Mouse (Mus musculus) urinary bladder, adult 2 months (tissue): ENCODE data around the gene Olfr259. TPM values are rescaled to one million over a fixed set of nuclear protein-coding genes. Genes with fewer than 3 reads are reported as not detected.

Experiments used
- DNase-seq: peaks from one replicate; pipeline ENCODE4 v3.0.0; 2022; ENCODE audit warnings: low spot score
- polyA plus RNA-seq: library from polyadenylated mRNA; depleted of rRNA; stranded (reverse); fragments of >200 nt; gene quantifications from 2 replicates; pipeline ENCODE4 v1.2.3, GENCODE M21; 2012; rRNA removed

The Olfr259 gene
- polyA plus RNA-seq = not detected in 2 replicates

DNA sequence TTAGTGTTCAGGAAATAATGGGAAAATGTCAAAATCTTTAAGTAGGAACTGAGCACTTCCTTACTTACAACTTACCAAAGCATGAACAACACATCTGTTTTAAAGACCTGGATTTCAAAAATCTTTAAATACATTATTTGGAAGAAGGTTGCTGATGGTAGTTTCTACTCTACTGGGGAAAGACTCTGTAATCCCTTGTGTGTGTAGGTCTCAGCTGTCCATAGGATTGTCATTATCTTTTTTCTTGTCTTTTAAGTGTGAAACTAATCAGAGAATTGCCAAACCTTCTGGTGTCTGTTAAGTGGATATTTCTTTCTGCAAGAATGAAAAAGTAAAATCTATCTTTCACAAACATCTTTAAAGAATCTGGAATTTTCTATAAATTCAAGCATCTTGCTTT, at the start of gene Olfr259:
TSS of gene Olfr259 (minus strand) at position 101 of the 400 bp plus-strand sequence.
- DNase-seq = no peak

GRCm38 (mm10) chr2:87152524-87152923, 38.2 kb upstream of the Olfr259 start, which contains the start of gene Olfr1111:
Gene Olfr1111, minus strand, starts transcription at chr2:87152624.
- no peak for DNase-seq

DNA sequence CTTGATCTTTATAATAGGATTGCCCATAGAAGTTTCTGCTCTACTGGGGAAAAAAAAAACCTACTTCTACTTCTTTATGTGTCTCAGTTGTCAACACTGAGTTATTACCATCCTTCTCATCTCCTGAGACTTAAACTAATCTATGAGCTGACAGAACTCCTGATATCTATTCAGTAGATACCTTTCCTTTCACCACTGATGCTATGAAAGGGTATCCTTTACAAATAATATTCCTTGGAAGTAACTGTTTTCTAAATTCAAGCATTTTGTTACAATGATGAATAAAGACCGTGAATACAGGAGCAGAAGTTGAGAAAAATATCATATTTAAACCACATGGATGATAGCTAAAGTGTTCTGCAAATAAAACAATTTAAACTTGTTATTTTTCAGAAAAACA, 25.8 kb upstream of the Olfr259 start, which contains the start of gene Olfr1110:
TSS of gene Olfr1110 (minus strand) at position 101 of the 400 bp plus-strand sequence.
- no peak for DNase-seq

GRCm38 (mm10) chr2:87095908-87096307, 18.5 kb downstream of the Olfr259 start, which contains the start of gene Olfr1109:
Gene Olfr1109, minus strand, starts transcription at chr2:87096008.
- DNase-seq = no peak

- DNase-seq = no peak
Measured at GRCm38 (mm10) chr2:87075717-87076116, 38.6 kb downstream of the Olfr259 start, which contains the start of gene Olfr1107. Gene Olfr1107, minus strand, starts transcription at chr2:87075817.

Other genes starting within 250 kb of the Olfr259 start
- not detected in 2 replicates for gene Gm13723, start 239.8 kb downstream of the Olfr259 start, polyA plus RNA-seq
- gene Olfr1097, start 222.4 kb downstream of the Olfr259 start, polyA plus RNA-seq = not detected in 2 replicates
- gene Olfr1098, start 190.0 kb downstream of the Olfr259 start, polyA plus RNA-seq = not detected in 2 replicates
- gene Olfr1099, start 153.9 kb downstream of the Olfr259 start, polyA plus RNA-seq = not detected in 2 replicates
- gene Olfr1100, start 134.6 kb downstream of the Olfr259 start, polyA plus RNA-seq = not detected in 2 replicates
- not detected in 2 replicates for gene Olfr1101, start 123.3 kb downstream of the Olfr259 start, polyA plus RNA-seq
- gene Olfr1102, start 116.2 kb downstream of the Olfr259 start, polyA plus RNA-seq = not detected in 2 replicates
- not detected in 2 replicates for gene Olfr1104, start 87.5 kb downstream of the Olfr259 start, polyA plus RNA-seq
- gene Olfr1105, start 78.0 kb downstream of the Olfr259 start, polyA plus RNA-seq = not detected in 2 replicates
- not detected in 2 replicates for gene Olfr1106, start 62.3 kb downstream of the Olfr259 start, polyA plus RNA-seq
- not detected in 2 replicates for gene Olfr1107, start 38.8 kb downstream of the Olfr259 start, polyA plus RNA-seq
- not detected in 2 replicates for gene Olfr1109, start 18.6 kb downstream of the Olfr259 start, polyA plus RNA-seq
- gene Olfr1110, start 25.7 kb upstream of the Olfr259 start, polyA plus RNA-seq = not detected in 2 replicates
- gene Olfr1111, start 38.1 kb upstream of the Olfr259 start, polyA plus RNA-seq = not detected in 2 replicates
- gene Olfr1112, start 73.2 kb upstream of the Olfr259 start, polyA plus RNA-seq = not detected in 2 replicates
- gene Olfr1113, start 94.4 kb upstream of the Olfr259 start, polyA plus RNA-seq = not detected in 2 replicates
- not detected in 2 replicates for gene Olfr1115, start 133.4 kb upstream of the Olfr259 start, polyA plus RNA-seq
- gene Olfr1116, start 153.0 kb upstream of the Olfr259 start, polyA plus RNA-seq = not detected in 2 replicates
- not detected in 2 replicates for gene Olfr1118, start 193.0 kb upstream of the Olfr259 start, polyA plus RNA-seq
- not detected in 2 replicates for gene Olfr1120, start 240.2 kb upstream of the Olfr259 start, polyA plus RNA-seq